Mouse (Mus musculus) brain, embryonic 18.5 days (tissue): ENCODE measurements around the gene Spata18.

Experiments
- DNase-seq: peaks from one replicate; pipeline ENCODE4 v3.0.0-alpha.2; 2012; ENCODE audit warnings: low read depth, low spot score

Gene Spata18

DNA sequence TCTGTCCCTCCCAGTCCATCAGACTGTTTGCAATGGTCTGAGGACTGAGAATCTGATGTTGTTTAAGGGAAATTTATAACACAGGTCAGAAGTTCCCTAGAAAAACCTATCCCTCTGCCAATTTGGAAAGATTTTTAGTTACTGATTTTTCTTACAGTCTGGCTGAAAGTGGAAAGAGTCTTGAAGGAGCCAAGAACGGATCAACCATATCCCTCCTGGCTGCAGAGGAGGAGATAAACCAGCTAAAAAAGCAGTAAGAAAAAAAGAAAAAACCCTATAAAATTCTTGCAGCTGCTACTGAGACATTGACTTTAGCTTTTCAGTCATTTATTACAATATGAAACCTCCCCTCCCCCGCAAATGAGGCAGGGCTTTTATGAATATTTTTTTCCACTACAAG lies 15.5 kb downstream of the Spata18 start:
- no peak for DNase-seq

DNA sequence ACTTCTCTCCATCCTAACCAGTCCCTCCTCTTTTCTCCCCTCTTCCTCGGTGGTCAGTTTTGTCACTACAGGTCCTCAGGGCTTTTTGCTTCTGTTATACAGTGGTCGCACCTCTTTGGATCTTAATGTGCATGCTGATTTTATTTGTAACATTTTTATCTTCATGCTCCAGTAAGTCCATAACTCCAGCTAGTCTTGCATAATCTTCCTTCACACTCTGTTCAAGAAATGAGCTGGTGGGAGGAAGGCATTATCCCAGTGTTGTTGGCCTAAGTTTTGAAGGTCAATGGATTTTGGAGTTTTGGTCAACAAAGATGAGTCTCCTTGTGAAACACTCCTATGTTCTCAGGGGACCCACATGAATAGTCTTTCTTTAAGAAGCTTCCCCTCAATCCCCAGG lies 16.7 kb downstream of the Spata18 start:
- DNase-seq = no peak

DNA sequence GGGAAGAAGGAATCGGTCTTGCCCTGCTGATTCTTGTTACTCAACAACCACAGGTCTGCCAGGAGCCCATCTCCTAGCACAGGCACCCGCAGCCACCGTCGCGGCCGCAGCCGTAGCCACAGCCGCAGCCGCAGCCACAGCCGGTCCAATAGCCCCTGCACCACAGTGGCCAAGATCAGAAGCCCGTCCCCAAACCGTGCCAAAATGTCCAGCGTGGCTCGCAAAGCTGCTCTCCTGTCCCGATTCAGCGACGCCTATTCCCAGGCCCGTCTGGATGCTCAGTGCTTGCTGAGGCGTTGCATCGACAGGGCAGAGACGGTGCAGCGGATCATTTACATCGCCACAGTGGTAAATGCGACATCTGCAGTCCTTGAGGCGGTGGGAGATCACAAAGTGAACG lies 18.2 kb downstream of the Spata18 start:
- DNase-seq = no peak

DNA sequence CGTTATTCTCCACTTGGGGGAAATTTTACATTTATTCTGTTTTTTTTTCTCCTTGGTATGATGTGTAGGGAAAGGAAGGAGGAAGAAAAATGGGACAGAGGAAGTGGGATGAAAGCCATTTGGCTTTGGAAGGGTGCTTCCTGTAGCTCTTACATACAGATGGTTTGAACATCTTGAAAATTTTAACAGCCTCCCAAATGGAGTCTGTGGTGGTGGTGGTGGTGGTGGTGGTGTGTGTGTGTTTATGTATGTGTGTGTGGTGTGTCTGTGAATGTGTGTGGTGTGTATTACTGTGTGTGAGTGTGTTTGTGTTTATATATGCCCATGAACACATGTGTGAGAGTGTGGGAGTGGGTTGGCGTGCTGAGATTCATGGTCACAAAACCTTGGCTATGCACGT lies 24.4 kb downstream of the Spata18 start:
- DNase-seq = no peak

GRCm38 (mm10) chr5:73676626-73677025 lies 25.4 kb downstream of the Spata18 start:
- no peak for DNase-seq

DNA sequence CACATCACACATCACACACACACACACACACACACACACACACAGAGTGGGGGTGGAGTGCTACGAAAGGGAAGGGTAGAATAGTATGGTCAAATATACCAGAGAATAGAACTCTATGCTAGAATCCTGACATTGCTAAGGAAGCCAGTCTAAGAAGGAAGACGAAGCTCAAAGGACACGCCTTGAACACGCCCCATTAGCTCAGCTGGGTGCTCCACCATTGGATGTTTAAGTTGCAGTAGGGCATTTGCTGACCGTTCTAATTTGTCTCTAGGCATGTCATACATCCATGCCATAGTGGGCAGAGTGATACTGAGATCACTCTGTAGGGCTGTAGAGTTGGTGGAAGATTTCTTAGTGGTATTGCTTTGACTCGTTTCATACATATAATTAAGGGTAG lies 32.0 kb downstream of the Spata18 start:
- DNase-seq = no peak

DNA sequence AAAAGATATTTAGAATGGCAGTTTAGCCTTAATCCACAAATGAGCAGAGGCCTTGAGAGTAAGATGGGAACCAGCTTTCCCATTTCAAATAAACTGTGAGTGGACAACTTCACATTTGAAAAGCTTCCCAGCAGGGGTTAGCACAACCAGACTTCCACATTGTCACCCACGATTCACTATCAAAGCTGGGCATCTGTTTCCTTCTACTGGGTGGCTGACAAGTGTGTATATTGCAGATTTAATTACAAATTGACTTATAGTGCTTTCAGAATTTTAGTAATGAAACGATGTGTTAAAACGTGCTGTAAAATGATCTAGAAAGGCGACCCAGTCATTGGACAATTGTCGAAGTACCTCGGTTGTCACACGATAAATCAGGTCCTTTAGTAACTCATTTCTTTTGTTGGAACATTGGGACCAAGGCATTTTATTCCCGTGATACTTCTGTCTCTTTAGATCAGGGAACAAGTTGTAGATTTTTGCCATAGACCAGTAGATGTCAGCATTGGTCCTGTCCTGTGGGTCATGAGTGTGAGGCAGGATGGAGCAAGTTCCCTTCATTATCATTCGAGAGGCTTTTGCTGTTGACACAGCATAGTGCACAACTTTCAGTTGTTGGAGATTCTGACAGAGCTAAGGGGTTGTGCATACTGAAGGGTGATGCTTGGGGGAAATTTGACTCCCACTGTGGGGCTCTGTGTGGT lies 32.7 kb downstream of the Spata18 start:
- no peak for DNase-seq

DNA sequence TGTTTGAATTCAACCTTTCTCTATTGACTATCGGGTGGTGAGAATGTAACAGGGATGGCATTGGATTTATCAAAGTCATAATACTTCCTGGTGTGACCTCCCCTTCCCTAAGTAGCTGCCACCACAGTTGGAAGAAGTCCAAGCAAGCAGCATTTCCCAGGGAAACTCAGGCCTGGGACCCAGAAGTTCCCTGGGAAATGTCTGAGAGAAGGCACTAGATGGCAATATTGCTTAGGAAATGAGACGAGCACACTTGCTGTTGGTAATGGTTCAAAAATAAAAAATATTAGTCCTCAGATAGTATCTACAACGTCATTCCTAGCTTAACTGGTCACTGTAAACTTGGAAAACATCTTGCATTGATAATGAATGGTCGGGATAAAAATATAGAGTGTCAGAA lies 35.0 kb downstream of the Spata18 start:
- peak; percentile 34 for DNase-seq

DNA sequence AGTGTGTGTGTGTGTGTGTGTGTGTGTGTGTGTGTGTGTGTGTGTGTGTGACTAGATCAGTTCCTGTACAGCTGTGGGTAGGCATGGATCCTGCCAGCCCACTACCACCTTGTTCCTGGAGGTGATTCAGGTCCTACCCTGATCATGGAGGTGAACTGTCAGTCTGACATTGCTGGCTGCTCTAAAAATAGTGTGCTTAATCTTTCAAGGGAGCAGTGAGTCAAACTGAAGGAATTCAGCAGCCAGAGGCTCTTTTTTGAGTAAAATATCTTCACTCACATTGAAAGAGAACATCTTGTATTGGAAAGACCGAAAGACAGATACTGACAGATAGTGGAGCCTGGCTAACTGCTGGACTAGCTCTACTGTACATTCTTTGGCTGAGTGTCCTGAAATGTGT lies 37.4 kb downstream of the Spata18 start:
- no peak for DNase-seq

DNA sequence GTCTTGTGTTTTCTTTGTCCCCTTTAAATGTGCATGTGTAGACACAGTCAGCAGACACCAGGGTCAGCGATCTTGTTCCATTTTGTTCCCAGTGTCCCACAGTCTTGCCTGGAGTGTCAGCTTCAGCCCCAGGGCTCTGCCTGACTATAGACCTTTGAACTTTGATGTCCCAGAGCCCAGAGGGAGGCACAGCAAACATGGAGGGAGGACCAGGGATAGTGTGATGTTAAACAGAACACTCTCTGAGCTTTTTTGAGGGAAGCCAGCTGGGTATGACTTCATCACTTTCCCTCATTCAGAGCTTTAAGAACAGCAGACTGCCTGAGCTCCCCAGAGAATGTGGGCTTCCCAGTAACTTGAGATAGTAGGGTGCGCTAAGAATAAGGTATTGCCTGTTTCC lies 39.0 kb downstream of the Spata18 start:
- no peak for DNase-seq

GRCm38 (mm10) chr5:73691723-73692520 lies 40.7 kb downstream of the Spata18 start:
- no peak for DNase-seq

DNA sequence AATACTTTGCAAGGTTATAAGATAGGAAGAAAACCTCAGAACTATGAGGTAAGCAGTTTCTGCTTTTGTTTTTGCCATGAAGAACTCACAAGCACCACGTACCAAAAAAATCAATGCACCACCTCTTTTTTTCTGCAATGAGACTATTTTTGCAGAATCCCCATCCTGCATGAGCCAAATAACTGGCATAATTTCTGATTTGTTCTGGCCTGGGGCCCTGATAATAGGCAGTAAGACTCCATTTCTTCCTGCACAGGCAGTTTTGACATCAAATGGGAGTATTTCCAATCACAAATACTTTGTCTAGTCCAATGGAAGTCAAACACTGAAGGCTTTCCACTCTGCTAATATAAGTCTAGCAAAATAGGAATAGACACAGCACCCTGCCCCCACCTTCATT lies 42.6 kb downstream of the Spata18 start:
- DNase-seq = no peak

DNA sequence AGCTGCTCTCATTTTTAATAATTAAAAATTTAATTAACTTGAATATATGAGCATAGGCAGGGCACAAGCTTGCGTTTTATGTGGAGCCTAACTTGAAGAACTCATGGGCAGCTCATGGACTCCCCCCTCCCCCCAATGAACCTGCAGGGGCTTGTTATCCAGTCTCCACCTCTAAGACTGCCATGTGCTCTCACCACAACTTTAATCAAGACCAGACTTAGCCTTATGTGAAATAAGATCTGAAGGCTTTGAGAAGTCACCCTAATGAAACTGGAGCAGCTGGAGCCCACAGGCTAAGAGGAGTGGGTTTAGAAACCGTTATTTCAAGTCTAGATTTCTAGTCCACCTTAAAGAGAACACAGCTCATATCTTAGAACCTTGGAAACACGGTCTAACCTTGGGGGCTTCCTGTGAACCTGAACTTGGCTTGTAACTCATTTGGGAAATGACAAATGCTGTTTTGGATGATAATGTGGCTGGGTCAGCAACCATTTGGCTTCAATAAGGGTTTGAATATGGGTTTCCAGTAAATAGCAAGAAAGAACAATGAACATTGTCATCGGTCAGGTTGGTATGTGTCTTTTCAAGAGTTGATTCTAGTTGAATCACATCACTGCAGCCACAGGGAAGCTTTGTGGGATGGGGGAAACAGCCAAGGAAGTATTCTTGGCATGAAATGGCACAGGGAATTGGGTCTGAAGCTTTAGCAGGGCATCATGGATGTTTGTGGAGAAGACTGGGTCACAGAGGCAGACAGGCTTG lies 43.3 kb downstream of the Spata18 start:
- no peak for DNase-seq

- no peak for DNase-seq
Observed at GRCm38 (mm10) chr5:73697700-73698099, 46.5 kb downstream of the Spata18 start.

DNA sequence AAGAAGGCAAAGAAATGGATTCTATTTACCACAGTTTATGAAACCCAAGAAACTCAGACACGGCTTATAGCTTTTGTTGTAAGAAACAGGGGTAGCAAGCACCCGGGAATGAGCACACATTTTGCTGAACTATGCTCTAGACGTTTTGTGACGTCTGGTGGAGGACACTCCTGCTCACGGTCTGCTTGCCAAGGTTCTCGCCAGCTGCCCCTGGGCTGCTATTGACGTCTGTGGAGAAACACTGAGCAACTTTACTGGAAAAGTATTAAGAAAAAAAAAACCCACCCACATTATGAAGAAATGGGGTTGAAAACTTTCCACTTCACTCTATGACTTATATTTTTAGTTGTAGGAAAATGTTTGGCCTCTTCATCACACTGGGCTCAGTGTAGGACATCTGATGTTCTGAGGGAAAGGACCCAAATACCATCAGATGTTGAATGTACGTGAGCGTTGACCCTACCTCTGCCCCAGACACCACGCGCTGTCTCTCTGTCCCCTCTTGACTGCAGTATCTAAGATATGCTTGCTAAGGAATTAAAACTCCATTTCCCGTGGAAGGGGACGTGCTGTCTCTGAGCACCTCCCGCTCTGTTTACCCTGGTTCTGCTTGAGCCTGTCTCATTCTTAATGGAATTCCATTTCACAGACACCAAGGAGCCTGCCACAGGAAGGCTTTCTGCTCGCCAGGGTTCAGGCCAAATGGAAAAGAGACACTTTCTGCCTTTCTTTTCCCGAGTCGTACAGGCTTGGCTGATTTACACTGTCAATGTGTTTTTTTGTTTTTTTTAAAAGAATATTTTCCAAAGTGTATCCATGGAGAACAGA lies 50.1 kb downstream of the Spata18 start:
- DNase-seq = no peak

GRCm38 (mm10) chr5:73701946-73702710 lies 50.9 kb downstream of the Spata18 start:
- no peak for DNase-seq

DNA sequence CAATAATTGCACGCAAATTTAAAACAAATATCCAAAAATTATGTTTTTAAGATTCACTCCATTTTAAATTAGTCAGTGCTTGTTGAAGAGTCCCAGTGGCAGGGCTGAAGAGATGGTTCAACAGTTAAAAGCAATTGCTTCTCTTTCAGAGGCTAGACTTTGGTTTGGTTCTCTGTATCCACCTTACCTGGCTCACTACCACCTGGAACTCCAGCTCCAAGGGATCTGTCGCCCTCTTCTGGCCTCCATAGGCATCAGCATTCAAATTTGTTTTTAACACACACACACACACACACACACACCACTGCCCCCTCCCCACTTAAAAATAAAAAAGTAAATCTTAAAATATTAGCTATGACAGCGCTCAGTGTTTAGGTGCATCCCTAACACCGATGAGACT lies 51.9 kb downstream of the Spata18 start:
- no peak for DNase-seq

DNA sequence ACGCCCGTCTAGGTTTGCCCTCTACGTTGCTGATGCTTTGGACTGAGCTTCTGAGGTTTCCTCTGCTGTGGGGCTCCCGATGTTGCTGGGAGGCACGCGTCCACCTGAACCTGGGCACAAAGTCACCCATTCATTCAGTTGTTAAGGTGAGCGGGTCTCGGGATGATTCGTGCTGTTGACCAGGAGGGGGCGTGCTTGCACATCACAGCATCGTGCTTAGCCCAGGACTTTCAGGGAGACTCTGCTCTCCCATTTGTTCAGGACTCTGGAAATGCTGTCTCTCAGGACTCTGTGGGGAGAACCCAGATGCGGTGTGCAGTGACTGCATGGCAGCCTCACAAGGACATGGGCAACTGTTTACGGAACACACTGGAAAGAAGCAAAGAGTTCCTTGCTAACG lies 53.1 kb downstream of the Spata18 start:
- no peak for DNase-seq

GRCm38 (mm10) chr5:73704757-73705156 lies 53.6 kb downstream of the Spata18 start:
- DNase-seq = no peak

- DNase-seq = no peak
Observed at GRCm38 (mm10) chr5:73705290-73705689, 54.1 kb downstream of the Spata18 start.

DNA sequence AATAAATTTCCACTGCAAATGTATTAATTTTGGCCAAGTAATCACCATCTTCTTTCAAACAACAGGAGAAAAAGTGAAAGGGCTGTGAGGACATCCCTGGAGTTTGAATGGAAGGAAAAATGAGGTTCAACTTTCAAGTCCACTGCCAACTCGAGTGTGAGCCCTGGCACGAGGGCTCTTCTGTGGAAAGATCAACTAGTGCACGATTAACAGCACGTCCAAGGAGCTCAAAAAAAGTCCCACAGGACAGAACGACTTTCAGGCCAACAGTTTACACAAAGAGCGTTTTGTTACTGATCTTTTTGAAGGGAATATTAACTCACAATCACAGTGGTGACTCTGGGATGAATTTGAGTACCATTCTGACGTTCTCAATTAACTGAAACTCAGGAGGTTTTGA lies 61.7 kb downstream of the Spata18 start:
- DNase-seq = no peak
